Mouse (Mus musculus) lung, adult 2 months (tissue): ENCODE results near the gene Naaa. TPM values are rescaled to one million over a fixed set of nuclear protein-coding genes. Genes with fewer than 3 reads are reported as not detected.

Source experiments
- DNase-seq: peaks from one replicate; pipeline ENCODE4 v3.0.0; 2022
- H3K4me1 ChIP-seq: fragments of 200-500 bp; 2 replicates; pipeline ENCODE4 v1.6.1; 2011; ENCODE audit warnings: low read length; ENCODE audit not compliant: control insufficient read depth, insufficient read depth
- H3K4me3 ChIP-seq: fragments of 200-500 bp; replicated peaks from 2 replicates; pipeline ENCODE3; 2011; ENCODE audit warnings: low read depth, mild to moderate bottlenecking, control low read depth, low read length; ENCODE audit errors: extremely low read depth
- CTCF ChIP-seq: fragments of 200-500 bp; IDR thresholded peaks from 2 replicates; pipeline ENCODE4 v1.5.1; 2011; ENCODE audit warnings: mild to moderate bottlenecking, low read length, control low read depth; ENCODE audit not compliant: insufficient read depth
- POLR2A ChIP-seq: fragments of 200-500 bp; IDR thresholded peaks from 2 replicates; pipeline ENCODE4 v1.6.1; 2011; ENCODE audit warnings: low read depth, mild to moderate bottlenecking, control low read depth, low read length, borderline replicate concordance; ENCODE audit errors: extremely low read depth
- WGBS: fragments of 180-500 bp; shearing (Covaris S2); methylation state at CpG from one replicate; pipeline ENCODE4 v1.1.7; 2018; 5-methylcytosine and 5-hydroxymethylcytosine counted together
- polyA plus RNA-seq: library from polyadenylated mRNA; depleted of rRNA; stranded (reverse); fragments of >200 nt; gene quantifications from 2 replicates; pipeline ENCODE4 v1.2.3, GENCODE M21; 2012; rRNA removed

Gene Naaa
- 81.2 and 91.1 TPM in 2 replicates for polyA plus RNA-seq

- 2% methylated on average over 54 of the region's 54 CpGs for WGBS
- H3K4me3 ChIP-seq: peak within 1 kb of the TSS; percentile 86
- H3K4me1 ChIP-seq: peaks cover 2% of the 10 kb centered on the region; the same call in 1 of the 2 replicates
- peak; percentile 86 for DNase-seq
- peak; percentile 80; the same call in 1 of the 2 replicates for TF ChIP-seq POLR2A
- TF ChIP-seq CTCF: peak; percentile 26; the same call in 1 of the 2 replicates
Observed at GRCm38 (mm10) chr5:92277437-92278394, at the start of gene Naaa. TSS of gene Naaa (minus strand) at chr5:92278170.

- 64% methylated on average over 6 of the region's 6 CpGs for WGBS
- H3K4me3 ChIP-seq: no peak overlapping the region
- no peak for DNase-seq
- TF ChIP-seq CTCF (no peak), POLR2A (no peak)
- no peaks in the 10 kb centered on the region; the same call in 1 of the 2 replicates for H3K4me1 ChIP-seq
Observed at GRCm38 (mm10) chr5:92327367-92327766, 49.4 kb upstream of the Naaa start.

- TF ChIP-seq POLR2A (no peak), CTCF (no peak)
- 52% methylated on average over 5 of the region's 5 CpGs for WGBS
- no peaks in the 10 kb centered on the region; the same call in none of the 2 replicates for H3K4me1 ChIP-seq
- DNase-seq: no peak
- no peak overlapping the region for H3K4me3 ChIP-seq
Observed at GRCm38 (mm10) chr5:92323264-92323663, 45.3 kb upstream of the Naaa start.

GRCm38 (mm10) chr5:92322612-92323011 is 44.6 kb upstream of the Naaa start:
- TF ChIP-seq POLR2A (no peak), CTCF (no peak)
- 67% methylated on average over 4 of the region's 4 CpGs for WGBS
- no peak for DNase-seq
- Histone ChIP-seq H3K4me3 (no peak overlapping the region), H3K4me1 (no peaks in the 10 kb centered on the region; the same call in none of the 2 replicates)

GRCm38 (mm10) chr5:92321631-92322400 is 43.8 kb upstream of the Naaa start:
- H3K4me1 ChIP-seq: no peaks in the 10 kb centered on the region; the same call in none of the 2 replicates
- WGBS: 48% methylated on average over 8 of the region's 8 CpGs
- no peak overlapping the region for H3K4me3 ChIP-seq
- DNase-seq: no peak
- TF ChIP-seq CTCF (no peak), POLR2A (no peak)

- Histone ChIP-seq H3K4me1 (no peaks in the 10 kb centered on the region; the same call in none of the 2 replicates), H3K4me3 (no peak overlapping the region)
- 82% methylated on average over 14 of the region's 14 CpGs for WGBS
- DNase-seq: no peak
- TF ChIP-seq CTCF (no peak), POLR2A (no peak)
Observed at GRCm38 (mm10) chr5:92318596-92318995, 40.6 kb upstream of the Naaa start.

- no peak for TF ChIP-seq POLR2A
- WGBS: 74% methylated on average over 7 of the region's 7 CpGs
- H3K4me1 ChIP-seq: no peaks in the 10 kb centered on the region; the same call in none of the 2 replicates
- no peak for DNase-seq
- no peak overlapping the region for H3K4me3 ChIP-seq
Observed at GRCm38 (mm10) chr5:92318119-92318518, 40.1 kb upstream of the Naaa start.

- no peak for TF ChIP-seq CTCF
- no peak for TF ChIP-seq POLR2A
- no peak for DNase-seq
- 45% methylated on average over 7 of the region's 7 CpGs for WGBS
- Histone ChIP-seq H3K4me1 (peaks cover 4% of the 10 kb centered on the region), H3K4me3 (no peak overlapping the region)
Observed at GRCm38 (mm10) chr5:92313776-92314175, 35.8 kb upstream of the Naaa start.

GRCm38 (mm10) chr5:92312046-92312715 is 34.2 kb upstream of the Naaa start:
- DNase-seq: peak; percentile 78
- Histone ChIP-seq H3K4me1 (peaks cover 4% of the 10 kb centered on the region), H3K4me3 (no peak overlapping the region)
- TF ChIP-seq CTCF (0 out of 2 replicates have a peak, but pooled peaks have one; percentile 4), POLR2A (no peak)
- WGBS: 10% methylated on average over 13 of the region's 13 CpGs
